Mouse (Mus musculus) cerebellum, adult 18-20 months (tissue): ENCODE measurements around the gene Obscn.
A peak's percentile ranks its signal among the peaks of the same experiment; 100 is the strongest.

ENCODE experiments used
- DNase-seq, 2 experiments: peaks; one replicate each; pipeline ENCODE4 v3.0.0; 2021

Obscn gene

DNA sequence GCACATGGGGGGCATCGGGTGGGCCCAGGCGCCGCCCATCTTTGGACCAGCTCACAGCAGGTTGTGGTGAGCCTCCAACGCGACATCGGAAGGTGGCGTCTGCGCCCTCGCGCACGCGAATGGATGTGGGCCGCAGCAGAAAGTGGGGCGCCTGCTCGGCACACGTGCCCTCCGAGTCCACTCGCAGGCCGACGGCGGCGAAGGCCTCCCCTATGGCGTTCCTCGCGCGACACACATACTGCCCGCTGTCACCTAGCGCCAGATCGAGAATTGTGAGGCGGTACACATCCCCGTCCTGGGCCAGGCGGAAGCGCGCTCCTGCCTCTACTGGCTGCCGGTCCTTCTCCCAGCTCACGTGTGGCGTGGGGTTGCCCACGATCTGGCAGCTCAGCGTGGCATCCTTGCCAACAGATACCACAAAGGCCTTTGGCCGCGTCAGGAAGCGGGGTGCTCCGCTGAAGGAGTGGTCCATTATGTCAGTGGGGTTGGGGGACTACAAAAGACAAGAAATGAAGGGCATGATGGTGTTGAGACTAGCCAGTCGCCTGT is at the start of gene Obscn:
Gene Obscn, minus strand, starts transcription at position 499 of the 549 bp plus-strand sequence.
- no peak for DNase-seq

DNA sequence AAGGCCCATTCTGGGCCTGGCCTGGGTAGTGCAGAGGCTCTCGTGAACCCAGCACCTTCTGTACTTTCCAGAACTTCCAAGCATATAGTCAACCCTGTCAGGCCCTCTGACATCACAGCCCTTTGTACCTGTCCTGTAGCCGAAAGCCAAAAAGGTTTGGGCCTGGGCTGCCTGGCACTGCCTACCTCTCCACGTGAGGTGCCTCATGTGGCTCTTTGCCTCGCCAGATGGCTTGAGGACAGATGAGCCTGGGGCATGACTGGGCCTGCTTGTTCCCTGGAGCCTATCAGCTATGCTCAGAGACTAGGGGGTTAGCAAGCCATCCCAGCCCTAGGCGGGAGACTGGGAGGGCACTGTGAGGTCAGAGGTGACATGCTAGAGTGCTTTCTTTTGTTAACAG is 49.3 kb upstream of the Obscn start:
- DNase-seq = no peak

DNA sequence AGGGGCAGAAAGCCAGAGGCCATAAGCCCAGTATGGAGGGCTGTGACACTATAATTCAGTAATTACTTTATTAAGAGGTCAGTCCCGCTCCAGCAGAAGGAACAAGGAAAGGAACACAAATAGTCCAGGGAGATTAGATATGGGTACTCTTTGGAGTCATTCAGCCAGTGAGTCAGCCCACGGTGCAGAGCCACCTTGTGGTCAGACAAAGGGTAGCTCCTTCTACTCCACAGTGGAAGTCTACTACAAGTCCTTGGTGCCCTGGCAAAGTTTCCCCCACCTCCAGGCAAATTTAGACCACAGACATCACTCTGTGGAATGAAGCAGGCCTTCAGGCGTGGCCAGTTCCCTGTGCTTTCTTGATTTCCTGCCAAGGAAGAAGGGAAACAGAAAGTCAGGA is 47.6 kb upstream of the Obscn start:
- peak; percentile 56 to 62 for DNase-seq

DNA sequence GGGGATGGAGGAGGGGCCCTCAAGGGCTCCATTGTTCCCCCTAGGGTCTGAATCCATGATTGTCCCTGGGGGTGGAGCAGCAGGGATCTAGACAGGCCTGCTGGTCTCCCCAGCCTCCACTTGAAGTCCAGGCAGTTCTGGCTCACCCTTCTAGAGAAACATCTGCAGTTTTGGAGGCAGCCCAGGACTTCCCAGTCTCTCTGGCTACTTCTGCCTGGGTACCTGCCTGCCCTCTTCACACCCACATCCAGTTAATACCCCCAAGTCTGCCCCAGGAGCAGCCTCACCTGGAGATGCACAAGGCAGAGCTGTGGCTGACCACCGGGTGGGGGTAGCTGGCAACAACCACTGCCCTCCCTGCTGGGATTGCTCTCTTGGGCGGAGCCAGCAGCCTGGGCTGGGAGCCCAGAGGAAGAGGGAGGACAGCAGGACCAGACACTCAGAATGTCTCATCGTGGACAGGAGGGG is 46.7 kb upstream of the Obscn start, which contains the start of gene Gjc2:
Gene Gjc2, minus strand, starts transcription at position 350 of the 468 bp plus-strand sequence.
- DNase-seq = peak; percentile 34

DNA sequence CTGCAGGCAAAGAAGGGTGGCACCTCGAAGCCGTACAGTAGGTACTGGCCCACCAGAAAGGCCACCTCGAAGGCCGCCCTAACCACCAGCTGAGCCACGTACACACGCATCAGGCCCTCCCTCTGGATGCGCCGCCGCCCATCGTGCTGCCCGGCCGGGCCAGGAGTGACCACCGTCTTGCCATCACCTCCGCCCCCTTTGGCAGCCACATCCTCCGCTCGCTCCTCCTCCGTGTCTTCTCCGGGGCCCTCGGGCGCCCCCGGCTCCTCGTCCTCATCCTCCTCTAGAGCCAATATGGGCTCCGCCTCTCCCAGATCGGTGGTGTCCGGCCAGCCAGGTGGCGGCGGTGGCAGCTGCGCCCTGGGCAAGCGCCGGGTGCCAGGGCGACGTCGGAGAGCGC is 40.7 kb upstream of the Obscn start:
- no peak for DNase-seq

DNA sequence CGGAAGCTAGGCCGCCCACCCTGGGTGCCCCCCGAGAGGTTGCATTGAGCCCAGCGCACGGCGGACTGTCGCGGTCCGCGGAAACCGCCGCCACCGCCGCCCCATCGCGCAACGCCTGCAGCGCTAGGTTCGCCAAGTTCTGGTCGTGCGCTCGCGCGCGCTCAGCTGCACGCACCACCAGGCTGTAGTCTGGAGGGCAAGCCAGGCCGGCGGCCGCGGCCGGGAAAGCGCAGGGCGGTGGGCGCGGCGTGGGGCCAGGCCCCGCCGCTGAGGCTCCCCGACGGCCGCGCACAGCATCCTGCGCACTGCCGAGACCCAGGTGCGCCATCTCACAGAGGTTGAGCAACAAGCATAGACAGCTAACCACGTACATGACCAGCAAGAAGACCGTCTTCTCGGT is 40.3 kb upstream of the Obscn start:
- no peak for DNase-seq

DNA sequence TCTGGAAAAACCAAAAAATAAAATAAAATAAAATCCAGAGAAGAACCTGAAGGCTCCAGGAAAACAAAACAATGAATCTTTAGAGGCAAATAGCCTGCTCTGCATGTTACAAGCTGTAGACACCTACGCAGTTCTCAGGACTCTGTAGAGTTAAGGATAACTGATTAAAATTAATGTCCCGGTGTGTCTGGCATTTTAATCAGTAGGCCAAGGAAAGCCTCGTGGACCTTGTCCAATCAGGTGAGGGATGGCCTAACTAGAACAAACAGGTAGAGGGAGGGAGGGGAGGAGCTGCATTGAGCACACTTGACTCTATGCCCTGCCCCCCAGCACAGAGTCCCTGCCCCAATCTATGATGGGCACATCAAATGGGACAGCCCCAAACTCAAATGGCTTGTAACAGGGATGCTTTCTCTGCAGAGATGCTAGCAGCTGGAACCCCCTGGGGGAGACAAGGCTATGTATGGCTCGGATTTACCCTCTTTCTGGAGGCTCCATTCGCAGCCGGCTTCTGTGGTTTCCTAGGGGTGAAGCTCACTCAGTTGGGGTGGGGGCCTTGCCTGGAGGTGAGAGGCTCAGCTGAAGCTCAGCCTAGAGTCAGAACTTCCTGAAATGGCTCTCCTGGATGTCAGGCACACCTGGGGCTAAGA is 38.1 kb upstream of the Obscn start:
- no peak for DNase-seq

DNA sequence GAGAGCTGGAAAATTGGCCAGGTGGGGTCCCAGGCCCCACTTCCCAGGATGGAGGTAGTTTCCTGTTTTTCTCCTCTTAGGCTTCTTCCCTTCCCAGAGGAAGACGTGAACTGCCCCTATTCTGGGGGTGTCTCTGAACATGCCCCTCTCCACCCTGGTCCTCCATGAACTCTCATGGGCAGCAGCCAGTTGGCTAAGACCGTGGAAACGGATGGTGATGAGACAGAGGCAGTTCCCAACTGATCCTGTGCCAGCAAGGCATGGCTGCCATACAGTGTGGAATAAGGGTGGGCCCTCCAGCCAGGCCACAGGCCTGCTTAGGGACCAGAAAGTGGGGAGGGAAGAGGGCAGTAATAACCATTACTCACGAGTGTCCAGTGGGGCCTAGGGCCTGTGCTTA is 34.3 kb upstream of the Obscn start:
- DNase-seq = no peak

DNA sequence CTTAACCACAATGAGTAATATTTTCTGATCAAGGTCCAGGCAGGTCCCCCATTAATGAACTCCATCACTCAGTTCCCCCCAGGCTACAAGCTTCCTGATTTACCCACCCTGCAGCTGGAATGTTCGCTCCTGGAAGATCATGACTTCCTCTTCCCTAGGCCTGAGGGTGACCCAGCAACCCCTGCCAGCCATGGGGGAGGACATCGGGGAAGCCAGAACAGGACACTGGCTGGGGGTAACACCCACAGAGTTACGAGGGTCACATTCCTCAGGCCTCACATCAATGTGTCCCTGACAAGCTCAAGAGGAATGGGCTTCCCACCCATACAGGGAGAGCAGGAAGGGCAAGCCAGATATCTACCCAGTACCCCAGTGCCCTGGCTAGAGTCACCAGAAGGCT is 33.6 kb upstream of the Obscn start:
- DNase-seq = no peak

DNA sequence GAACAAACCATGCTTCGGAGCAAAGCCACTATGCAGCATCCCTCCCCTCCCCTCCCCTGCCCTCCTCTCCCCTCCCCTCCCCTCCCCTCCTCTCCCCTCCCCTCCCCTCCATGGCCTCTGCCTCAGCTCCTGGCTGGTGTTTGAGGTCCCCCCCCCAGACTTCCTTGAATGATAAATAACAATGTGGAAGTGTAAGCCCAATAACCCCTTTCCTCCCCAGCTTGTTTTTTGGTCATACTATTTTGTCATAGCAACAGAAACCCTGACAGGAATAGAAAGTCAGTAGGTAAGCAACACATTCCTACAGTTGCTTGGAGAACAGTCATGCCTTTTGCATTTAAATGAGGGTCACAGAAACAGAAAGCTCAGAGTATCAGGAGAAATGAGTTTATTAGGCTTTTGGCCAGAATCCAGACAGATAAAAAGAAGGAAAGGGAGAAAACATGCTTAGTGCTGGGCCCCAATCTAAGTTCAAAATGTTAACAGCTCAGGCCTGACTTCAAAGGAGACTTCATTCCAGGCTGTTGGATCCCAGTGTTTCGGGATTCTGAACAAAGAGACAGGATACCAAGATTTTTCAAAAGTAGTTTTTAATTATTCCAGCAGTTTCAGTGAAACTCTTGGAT is 29.5 kb upstream of the Obscn start:
- DNase-seq = no peak

DNA sequence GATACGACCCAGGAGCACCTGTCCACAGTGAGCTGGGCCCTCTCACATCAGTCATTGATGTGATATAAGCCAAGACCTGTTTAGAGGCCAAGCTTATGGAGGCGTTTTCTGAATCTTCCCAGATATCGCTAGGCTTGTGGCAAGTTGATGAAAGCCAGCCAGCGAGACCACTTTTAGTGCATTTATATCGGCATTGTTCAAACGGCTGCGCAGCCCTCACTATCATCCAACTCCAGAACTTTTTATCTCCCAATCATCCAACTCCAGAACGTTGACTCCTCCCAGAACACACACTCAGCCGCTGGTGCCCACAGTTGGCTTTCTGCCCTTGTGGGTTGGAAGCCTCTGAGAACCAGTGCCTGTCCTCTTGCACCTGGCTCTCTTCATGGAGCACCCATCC is 28.2 kb upstream of the Obscn start:
- DNase-seq = no peak

DNA sequence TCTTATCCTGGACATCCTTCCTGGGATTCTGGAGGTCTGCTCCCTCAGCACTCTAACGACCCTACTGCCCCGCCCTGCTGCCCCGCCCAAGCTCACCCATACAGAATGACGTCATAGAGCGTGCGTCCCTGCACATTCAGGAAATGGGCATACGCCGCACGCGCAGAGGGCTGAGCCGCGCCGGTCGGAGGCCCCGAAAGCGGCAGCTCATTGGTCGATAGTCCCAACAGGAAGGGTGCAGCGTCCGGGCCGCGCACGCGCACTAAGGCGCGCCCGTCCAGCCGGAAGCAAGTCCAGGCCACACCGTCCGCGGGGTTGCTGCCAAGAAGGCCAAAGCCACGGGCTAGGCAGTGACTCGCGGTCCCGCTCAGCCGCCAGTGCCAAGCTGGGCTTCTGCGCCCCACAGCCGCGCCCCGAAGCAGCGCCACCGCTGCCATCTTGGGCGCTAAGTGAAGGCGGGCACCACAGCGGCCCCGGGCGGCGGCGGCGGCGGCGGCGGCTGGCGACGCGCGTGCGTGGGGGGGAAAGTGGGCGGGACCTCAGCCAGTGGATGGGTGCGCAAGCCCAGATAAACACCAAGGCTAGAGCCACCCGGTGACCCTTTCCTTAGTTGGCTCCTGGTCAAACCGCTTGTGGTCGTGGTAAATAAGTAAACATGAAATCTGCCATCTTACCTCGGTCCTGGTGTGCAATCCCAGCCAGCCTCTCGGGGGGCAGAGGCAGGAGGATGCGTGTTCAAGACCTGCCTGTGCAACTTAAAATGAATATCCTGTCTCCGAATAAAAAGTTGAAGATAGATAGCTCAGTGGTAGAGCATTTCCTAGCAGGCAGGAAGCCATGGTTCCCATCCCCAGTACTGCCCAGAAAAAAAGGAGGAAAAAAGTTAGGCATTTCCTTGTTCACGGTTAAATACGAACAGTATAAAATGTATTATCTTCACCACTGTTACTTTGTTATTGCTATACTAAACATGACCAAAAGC is 27.3 kb upstream of the Obscn start, which contains the start of gene Iba57:
Gene Iba57, minus strand, starts transcription at position 485 of the 982 bp plus-strand sequence.
- peak; percentile 99 for DNase-seq

DNA sequence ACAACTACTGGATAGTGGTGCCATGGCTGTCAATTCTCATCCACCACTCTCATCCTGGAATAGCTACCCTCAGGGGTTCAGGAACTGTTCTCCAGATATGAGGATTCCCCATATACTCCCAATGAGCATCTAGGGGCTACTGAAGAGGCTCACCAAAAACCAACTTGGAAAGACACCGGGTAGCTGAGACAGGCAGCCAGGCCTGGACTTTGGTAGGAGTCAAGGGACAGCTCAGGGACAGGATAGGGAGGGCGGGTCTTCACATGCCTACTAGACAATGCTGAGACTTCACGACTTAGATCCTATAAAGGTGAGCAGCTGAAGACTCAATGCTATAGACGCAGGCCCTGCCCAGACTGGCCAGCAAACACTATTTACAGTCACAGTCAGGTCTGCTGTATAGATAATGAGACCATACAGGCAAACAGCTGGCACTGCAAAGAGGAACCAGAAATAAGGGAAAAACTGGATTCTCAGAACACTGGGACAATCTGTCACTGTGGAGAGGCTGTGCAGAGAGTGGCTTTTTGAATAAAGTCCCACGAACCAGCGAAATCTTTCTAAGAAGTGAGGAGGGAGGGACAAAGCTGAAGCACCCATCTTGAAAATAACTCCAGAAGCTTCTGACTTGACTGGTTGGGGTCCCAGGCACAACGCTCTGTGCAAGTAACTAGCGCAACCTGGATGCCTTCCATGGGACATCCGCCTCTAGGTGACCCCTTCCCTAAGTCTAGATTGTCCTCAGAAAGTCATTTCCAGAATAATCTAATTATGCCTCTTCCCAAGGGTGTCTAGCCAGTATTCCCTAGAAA is 26.4 kb upstream of the Obscn start:
- DNase-seq = no peak

DNA sequence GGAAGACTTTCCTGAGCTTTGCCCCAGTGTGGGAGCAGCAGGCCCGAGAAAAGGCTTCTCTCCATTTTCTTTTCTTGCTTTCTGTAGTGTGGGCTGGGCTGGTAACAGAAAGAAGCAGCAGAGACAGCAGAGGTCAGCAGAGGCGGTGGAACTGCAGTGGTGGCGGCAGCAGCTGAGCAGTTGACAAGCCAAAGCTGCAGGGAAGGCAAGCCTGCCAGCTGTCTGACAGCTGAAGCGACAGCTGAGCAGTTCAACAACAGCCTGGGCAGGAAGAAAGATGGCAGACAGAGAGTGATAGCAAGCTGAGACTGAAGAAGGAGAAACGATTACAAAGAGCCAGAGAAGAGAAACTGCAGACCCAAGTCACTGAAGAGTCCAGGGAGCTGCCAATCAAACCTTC is 25.2 kb upstream of the Obscn start:
- DNase-seq = no peak

DNA sequence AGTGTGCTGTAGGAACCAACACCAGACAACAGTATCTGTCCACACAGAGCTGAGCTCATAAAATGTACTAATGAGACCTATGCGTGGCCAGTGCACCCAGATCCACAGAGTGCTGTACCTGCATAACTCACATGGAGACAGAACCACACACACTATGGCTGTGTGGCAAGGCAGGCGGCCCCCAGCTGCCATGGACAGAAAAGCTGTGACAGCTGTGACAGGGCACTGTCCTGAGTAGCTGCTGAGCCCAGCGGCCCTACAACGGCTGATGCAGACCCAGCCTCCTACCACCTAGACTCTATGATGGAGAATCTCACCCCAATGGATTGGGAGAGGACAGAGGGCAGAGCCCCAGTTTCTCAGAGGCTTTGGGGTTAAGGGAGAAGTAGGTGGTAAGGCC is 23.4 kb upstream of the Obscn start:
- DNase-seq = no peak

DNA sequence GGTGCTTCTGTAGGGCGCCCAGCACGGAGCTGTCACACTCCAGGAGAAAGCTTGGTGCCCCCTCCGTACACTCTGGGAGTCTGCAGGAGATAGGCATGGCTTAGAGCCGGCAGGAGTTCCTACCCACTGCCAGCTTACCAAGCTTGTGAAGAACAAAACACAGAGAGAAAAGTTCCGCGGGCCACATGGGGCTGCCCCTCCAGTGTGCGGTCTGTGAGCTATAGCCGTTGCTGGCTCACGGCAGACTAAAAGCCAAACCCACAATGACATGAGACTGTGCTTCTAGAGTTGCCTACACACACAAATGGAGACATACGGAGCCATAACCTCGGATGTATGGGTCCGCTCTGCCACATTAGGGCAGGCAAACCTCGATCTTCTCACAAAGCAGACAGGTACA is 22.9 kb upstream of the Obscn start:
- no peak for DNase-seq

DNA sequence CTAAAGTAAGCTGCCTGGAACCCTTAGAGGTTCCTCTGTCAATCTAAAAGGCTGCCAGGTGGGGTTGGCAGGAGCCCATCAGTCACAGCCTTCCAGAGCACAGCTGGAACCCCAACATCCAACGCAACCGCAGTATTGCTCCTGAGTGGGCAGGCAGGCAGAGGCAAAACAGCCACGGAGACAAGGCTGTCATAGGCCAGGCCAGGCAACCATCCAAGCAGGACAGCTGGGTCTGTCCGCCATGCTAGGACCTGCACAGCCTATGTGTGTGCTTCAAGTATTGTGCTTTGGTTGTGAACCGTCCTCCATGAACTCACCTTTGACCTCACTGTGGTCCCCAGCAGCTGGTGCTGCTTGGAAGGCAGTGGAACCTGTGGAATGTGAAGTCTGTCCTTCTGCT is 19.7 kb upstream of the Obscn start:
- no peak for DNase-seq

DNA sequence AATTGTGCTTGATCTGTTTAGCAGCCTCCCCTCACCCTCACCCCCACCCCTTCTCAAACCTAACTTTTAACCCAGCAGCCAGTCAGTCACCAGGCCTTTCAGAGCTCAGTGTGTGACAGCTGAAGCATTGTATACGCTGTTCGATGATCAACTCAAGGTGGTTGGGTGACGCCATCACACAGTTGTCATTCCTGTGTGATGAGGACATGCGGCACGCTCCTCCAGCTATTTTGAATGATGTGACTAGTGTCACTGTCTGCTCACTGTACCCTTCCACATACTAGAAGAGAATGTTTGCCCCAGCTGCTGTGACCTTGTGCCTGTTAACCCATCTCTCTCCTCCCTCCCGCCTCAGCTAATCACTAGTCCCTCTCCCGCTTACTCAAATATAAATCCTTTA is 18.0 kb upstream of the Obscn start:
- DNase-seq = no peak

DNA sequence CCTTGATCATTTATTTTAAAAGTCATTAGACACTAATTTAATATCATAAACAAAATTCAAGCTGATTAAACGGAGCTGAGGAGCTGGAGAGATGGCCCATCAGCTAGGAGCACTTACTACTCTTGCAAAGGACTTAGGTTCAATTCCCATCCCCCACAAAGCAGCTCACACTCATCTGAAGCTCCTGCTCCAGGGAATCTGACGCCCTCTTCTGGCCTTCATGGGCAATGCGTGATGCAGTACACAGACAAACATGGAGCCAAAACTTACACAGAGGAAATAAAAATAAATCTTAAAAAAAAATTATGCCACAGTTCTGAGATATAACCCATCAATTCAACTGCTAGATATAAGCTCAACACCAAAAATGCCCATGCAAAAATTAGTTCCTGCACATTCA is 15.5 kb upstream of the Obscn start:
- no peak for DNase-seq

DNA sequence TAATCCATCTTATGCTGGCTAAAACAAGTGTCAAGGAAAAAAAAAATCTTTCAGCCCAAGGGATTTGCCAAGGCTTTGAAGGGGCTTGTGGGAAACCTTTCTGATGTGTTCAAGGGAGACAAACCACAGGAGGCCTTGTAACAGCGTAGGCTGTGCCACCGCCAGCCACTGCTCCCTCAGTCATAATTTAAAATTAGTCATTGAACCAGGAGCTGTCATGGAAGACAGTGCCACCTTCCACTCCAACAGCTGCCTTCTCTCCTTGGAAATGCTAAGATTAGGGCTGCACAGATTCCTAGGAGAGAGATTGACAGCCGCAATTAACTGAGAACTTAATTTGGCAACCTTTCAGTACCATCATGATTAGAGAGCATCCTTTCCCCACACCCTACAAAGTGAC is 13.1 kb upstream of the Obscn start:
- no peak for DNase-seq

DNA sequence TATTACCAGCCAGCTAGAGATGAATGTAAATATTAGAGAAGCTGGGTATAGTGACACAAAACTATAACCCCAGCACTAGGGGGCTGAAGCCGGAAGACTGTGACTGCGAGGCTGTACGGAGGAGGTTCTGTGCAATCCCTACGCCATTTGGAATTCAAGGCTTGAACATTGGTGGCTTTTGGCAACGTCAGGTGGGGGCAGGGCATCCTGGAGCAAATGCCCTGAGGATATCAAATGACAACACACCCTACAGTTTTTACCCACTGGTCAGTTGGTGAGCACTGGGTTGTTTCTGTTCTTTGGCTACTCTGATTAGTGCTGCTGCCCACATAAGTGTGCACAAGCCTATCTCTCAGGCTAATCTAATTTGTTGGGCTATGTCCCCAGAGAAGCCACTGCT is 6.8 kb upstream of the Obscn start:
- DNase-seq = no peak

DNA sequence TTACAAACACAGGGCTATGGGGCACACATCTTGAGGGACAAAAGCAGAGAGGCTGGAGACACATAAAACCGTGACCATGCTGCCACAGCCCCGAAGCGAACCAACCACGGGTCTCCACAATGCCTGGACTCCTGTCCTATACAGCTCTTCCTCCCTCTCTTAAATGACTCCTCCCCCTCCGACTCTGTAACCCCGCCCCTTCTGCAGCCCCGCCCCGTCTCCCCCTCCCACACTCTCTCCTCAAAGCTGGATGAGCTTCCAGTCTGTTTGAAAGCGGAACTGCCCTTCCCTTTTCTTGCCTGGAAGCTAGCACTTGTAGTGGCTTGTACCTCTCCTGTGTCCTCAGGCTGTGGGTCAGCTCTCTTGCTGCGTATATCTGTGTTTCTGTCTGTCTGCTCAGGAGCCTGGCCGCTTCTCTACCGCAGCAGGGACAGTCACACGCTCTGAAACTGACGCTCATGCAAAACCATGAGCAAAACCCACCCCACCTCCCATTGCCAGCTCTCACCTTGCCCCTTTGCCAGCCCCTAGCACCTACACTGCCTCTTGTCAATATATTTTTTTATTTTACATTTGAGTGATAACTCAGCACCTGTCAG is 5.7 kb upstream of the Obscn start:
- DNase-seq = no peak
